Mouse (Mus musculus) cortical plate, adult 2 months (tissue): ENCODE measurements around the gene 4933428G20Rik. TPM values are rescaled to one million over a fixed set of nuclear protein-coding genes. Genes with fewer than 3 reads are reported as not detected.

ENCODE experiments used
- H3K27ac ChIP-seq: fragments of 200-500 bp; 2 replicates; pipeline ENCODE4 v1.5.1; 2012; ENCODE audit warnings: low read length, control low read depth, inconsistent platforms; ENCODE audit not compliant: insufficient read depth
- H3K4me1 ChIP-seq: fragments of 200-500 bp; 2 replicates; pipeline ENCODE4 v1.6.1; 2011; ENCODE audit warnings: low read length; ENCODE audit not compliant: control insufficient read depth, insufficient read depth
- H3K4me3 ChIP-seq: fragments of 200-500 bp; 2 replicates; pipeline ENCODE4 v1.5.1; 2011; ENCODE audit warnings: mild to moderate bottlenecking, low read length, control low read depth; ENCODE audit not compliant: insufficient read depth
- CTCF ChIP-seq: fragments of 200-500 bp; IDR thresholded peaks from 2 replicates; pipeline ENCODE4 v1.5.1; 2011; ENCODE audit warnings: mild to moderate bottlenecking, control low read depth, low read length; ENCODE audit not compliant: insufficient read depth; ENCODE audit errors: extremely low read depth
- POLR2A ChIP-seq: fragments of 200-500 bp; IDR thresholded peaks from 2 replicates; pipeline ENCODE4 v1.6.1; 2011; ENCODE audit warnings: mild to moderate bottlenecking, low read length, control low read depth; ENCODE audit not compliant: insufficient read depth; ENCODE audit errors: extremely low read depth
- polyA plus RNA-seq: library from polyadenylated mRNA; depleted of rRNA; stranded (reverse); fragments of >200 nt; gene quantifications from 2 replicates; pipeline ENCODE4 v1.2.3, GENCODE M21; 2012

Gene 4933428G20Rik
- polyA plus RNA-seq, 1 experiment, result 0.06 TPM

- Histone ChIP-seq H3K4me1 (peaks cover 2% of the 10 kb centered on the region; the same call in 1 of the 2 replicates), H3K4me3 (no peak overlapping the region), H3K27ac (no peak overlapping the region)
- TF ChIP-seq CTCF, result no peak
- TF ChIP-seq POLR2A, result no peak
These were observed 23.0 kb upstream of the 4933428G20Rik start for GRCm38 (mm10) chr11:97523107-97523506.

GRCm38 (mm10) chr11:97521741-97522474 is 21.8 kb upstream of the 4933428G20Rik start:
- TF ChIP-seq POLR2A (no peak), CTCF (no peak)
- Histone ChIP-seq H3K4me3 (no peak overlapping the region), H3K27ac (no peak overlapping the region), H3K4me1 (peaks cover 2% of the 10 kb centered on the region; the same call in 1 of the 2 replicates)

DNA sequence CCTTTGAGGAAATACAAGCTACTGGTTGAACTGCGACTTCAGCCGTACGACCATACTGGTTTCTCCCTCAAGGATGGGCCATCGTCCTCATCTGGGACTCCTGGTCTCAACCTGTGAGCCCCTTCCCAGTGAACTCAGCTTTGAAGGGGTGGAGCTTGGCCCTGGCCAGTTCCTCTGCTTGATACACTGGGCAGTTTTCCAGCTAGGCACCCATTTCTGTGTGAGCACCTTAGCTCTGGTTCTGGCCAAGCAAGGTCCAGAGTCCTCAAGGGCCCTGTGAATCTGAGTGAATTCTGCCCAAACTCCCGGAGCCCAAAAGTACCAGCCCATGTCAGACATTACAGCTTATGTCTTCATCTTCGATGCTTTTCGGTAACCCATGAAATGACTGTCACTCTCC is 20.4 kb upstream of the 4933428G20Rik start:
- TF ChIP-seq CTCF (no peak), POLR2A (no peak)
- H3K4me1 ChIP-seq, result peaks cover 2% of the 10 kb centered on the region; the same call in 1 of the 2 replicates
- H3K27ac ChIP-seq, result no peak overlapping the region

DNA sequence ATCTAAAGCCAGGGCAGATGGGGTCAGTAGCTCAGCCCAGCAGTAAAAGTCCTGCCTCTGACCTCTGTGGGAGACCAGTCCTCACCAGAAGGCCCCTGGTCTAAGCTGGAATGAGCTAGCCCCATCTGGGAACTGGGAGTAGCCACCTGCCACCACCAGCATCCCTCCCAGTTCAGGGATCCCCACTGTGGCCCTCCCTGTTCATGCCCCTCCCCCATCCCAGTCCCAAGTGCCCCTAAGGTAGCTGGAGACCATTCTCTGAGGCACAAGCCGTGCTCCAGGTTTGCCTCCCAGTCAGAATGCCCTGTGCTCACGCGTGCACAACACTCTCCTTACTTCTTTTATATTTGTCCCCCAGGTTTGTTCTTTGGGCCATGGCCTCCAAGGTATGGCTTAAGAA is 12.9 kb upstream of the 4933428G20Rik start:
- Histone ChIP-seq H3K4me1 (no peaks in the 10 kb centered on the region), H3K27ac (no peak overlapping the region), H3K4me3 (no peak overlapping the region)
- TF ChIP-seq CTCF (no peak), POLR2A (no peak)

More for the DNA sequence above, 20.4 kb upstream of the 4933428G20Rik start:
- H3K4me3 ChIP-seq, result no peak overlapping the region

DNA sequence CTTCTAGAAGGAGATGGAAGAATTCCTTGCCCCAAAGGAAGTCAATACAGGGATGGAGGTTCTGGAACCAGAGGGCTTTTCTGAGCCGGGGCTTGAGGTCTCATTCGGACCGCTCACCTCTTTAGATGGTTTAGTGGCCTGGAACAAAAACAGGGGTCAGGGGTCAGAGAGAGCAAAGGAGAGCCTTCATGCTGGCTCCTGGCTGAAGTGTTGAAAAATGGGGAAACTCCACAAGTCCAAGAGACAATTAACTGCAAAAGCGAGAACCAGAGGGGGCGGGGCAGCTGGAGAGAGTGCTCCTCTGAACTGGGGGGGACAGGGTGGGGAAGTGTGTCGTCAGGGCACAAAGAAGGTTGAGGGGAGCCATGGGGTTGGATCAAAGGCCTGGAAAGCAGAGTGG is 12.4 kb upstream of the 4933428G20Rik start:
- TF ChIP-seq CTCF, result no peak
- TF ChIP-seq POLR2A, result no peak
- Histone ChIP-seq H3K4me3 (no peak overlapping the region), H3K27ac (no peak overlapping the region), H3K4me1 (no peaks in the 10 kb centered on the region)

GRCm38 (mm10) chr11:97511661-97512369 is 11.7 kb upstream of the 4933428G20Rik start:
- TF ChIP-seq CTCF (no peak), POLR2A (no peak)
- H3K4me1 ChIP-seq, result no peaks in the 10 kb centered on the region
- H3K4me3 ChIP-seq, result no peak overlapping the region
- H3K27ac ChIP-seq, result no peak overlapping the region

- TF ChIP-seq CTCF, result peak; percentile 67
- no peak for TF ChIP-seq POLR2A
- no peaks in the 10 kb centered on the region for H3K4me1 ChIP-seq
- H3K27ac ChIP-seq, result no peak overlapping the region
- H3K4me3 ChIP-seq, result no peak overlapping the region
These were observed 11.0 kb upstream of the 4933428G20Rik start for GRCm38 (mm10) chr11:97510966-97511660.

- Histone ChIP-seq H3K27ac (no peak overlapping the region), H3K4me3 (no peak overlapping the region), H3K4me1 (no peaks in the 10 kb centered on the region)
- no peak for TF ChIP-seq CTCF
- no peak for TF ChIP-seq POLR2A
These were observed 9.8 kb upstream of the 4933428G20Rik start for GRCm38 (mm10) chr11:97509715-97510485.

- Histone ChIP-seq H3K4me3 (no peak overlapping the region), H3K27ac (no peak overlapping the region)
- TF ChIP-seq CTCF (no peak), POLR2A (no peak)
These were observed 8.9 kb upstream of the 4933428G20Rik start for GRCm38 (mm10) chr11:97509058-97509457.

More at GRCm38 (mm10) chr11:97509058-97509457, 8.9 kb upstream of the 4933428G20Rik start:
- H3K4me1 ChIP-seq, result no peaks in the 10 kb centered on the region
